In the genomic region with DNA sequence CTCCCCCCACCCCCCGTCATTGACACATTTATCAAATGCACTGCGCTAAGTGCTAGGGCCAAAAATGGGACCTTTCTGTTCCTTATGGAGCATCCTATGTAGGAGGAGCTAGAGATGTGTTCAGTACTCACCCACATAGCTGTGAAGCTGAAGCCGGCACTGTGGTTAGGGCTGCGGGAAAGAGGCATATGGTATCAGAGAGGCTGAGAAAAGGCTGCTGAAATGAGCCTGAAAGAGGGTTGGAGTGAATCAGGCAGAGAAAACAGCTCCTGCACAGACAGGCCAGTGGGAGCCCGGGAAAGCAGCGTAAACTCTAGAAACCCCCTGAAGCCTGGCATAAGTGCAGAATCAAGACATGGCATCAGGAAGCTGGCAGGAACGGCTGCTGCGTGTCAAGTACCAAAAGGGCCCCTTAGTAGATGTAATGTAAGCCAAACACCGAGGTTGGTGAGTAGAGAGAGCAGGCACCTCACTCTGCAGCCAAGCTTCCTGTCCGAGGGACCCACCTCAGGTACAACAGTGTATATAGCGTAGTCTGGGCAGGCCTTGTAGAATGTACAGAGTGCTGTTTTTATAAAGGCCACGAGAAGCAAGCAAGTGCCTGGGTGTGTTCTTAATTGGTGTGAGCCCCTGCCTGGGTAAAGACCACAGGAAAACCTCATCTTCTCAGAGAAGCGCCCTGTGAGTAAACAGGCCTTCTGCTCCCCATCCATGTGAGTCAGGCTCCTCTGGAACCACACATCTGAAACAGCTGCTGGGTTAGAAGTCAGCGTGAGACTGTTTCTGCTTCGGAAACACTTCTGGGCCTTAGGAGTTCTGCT, we compare ENCODE assay signal across 8 mouse cellular contexts. TPM values are rescaled to one million over a fixed set of nuclear protein-coding genes. Genes with fewer than 3 reads are reported as not detected.
A peak's percentile ranks its signal among the peaks of the same experiment; 100 is the strongest.
DNase-seq lines count a peak whose midpoint lies in the region; ATAC-seq and TF ChIP-seq lines count a peak whose summit lies in the region.
"Had no signal": no experiment of that assay in that cellular context is flagged by ENCODE, and none has a peak within 500 bp of the region (broad histone marks: within the 10 kb centered on the region; RNA-seq: fewer than 3 reads in every experiment).

No protein-coding gene starts in this region.

- H3K4me1 ChIP-seq in spleen, adult 2 months (ENCODE audit: control insufficient read depth, insufficient read depth, insufficient read length), result peaks cover 24% of the 10 kb centered on the region; the same call in 1 of the 2 replicates
- peaks cover 4% of the 10 kb centered on the region; the same call in 1 of the 2 replicates for H3K4me1 ChIP-seq in forebrain, embryonic 14.5 days (ENCODE audit: control insufficient read depth, insufficient read depth, low read length)
- peaks cover 19% of the 10 kb centered on the region for H3K4me1 ChIP-seq in limb, embryonic 12.5 days (replicated peaks)
- peaks cover 18% of the 10 kb centered on the region for H3K4me1 ChIP-seq in midbrain, embryonic 10.5 days

- no peaks in the 10 kb centered on the region for H3K27me3 ChIP-seq in spleen, adult 2 months (ENCODE audit: control insufficient read depth, insufficient read depth, low read length)
- H3K27me3 ChIP-seq in forebrain, embryonic 14.5 days (replicated peaks; ENCODE audit: control insufficient read depth, insufficient read depth, low read length), result no peaks in the 10 kb centered on the region
- H3K27me3 ChIP-seq in limb, embryonic 12.5 days, result 0 out of 2 replicates have a peak, but pooled peaks cover 9% of the 10 kb centered on the region
- H3K27me3 ChIP-seq in midbrain, embryonic 10.5 days (ENCODE audit: low read depth, poor library complexity, severe bottlenecking), result no peaks in the 10 kb centered on the region
- H3K27me3 ChIP-seq: neural tube, embryonic 12.5 days had no signal

- ATAC-seq in forebrain, embryonic 14.5 days, result peak; percentile 67; the same call in 1 of the 2 replicates
- no peak for ATAC-seq in limb, embryonic 12.5 days (ENCODE audit: insufficient number of reproducible peaks, insufficient read depth, low FRiP score, low TSS enrichment, low read depth)

- 34% methylated on average over 15 of the region's 15 CpGs for WGBS in spleen, adult 2 months
- 60% methylated on average over 15 of the region's 15 CpGs for WGBS in forebrain, embryonic 14.5 days
- WGBS in limb, embryonic 12.5 days, result 61% methylated on average over 15 of the region's 15 CpGs
- WGBS in midbrain, embryonic 10.5 days, result 80% methylated on average over 15 of the region's 15 CpGs

- no peaks in the 10 kb centered on the region for H3K9me3 ChIP-seq in forebrain, embryonic 14.5 days (replicated peaks; ENCODE audit: control insufficient read depth, low read length)
- no peaks in the 10 kb centered on the region for H3K9me3 ChIP-seq in limb, embryonic 12.5 days
- H3K9me3 ChIP-seq in midbrain, embryonic 10.5 days (replicated peaks), result no peaks in the 10 kb centered on the region
- H3K9me3 ChIP-seq: neural tube, embryonic 12.5 days had no signal

- no peak overlapping the region for H3K4me2 ChIP-seq in forebrain, embryonic 14.5 days (ENCODE audit: low read length)
- no peak overlapping the region for H3K4me2 ChIP-seq in limb, embryonic 12.5 days
- H3K4me2 ChIP-seq: neural tube, embryonic 12.5 days had no signal

- H3K36me3 ChIP-seq in spleen, adult 2 months (ENCODE audit: control insufficient read depth, insufficient read depth, low read length), result peaks cover 2% of the 10 kb centered on the region
- H3K36me3 ChIP-seq in forebrain, embryonic 14.5 days (ENCODE audit: control insufficient read depth, insufficient read depth, low read length), result no peaks in the 10 kb centered on the region
- no peaks in the 10 kb centered on the region for H3K36me3 ChIP-seq in limb, embryonic 12.5 days
- no peaks in the 10 kb centered on the region for H3K36me3 ChIP-seq in midbrain, embryonic 10.5 days
- H3K36me3 ChIP-seq: neural tube, embryonic 12.5 days had no signal

- no peak for TF ChIP-seq POLR2A in spleen, adult 2 months (IDR thresholded peaks at IDR 0.05; ENCODE audit: low read depth, low read length)

- H3K27ac ChIP-seq in spleen, adult 2 months (ENCODE audit: insufficient read depth, low read length), result peak overlapping the region; percentile 82
- H3K27ac ChIP-seq in forebrain, embryonic 14.5 days (ENCODE audit: low read depth, low read length), result peak overlapping the region; percentile 60; the same call in 1 of the 2 replicates
- peak overlapping the region; percentile 59; the same call in 1 of the 2 replicates for H3K27ac ChIP-seq in limb, embryonic 12.5 days
- no peak overlapping the region for H3K27ac ChIP-seq in midbrain, embryonic 10.5 days (replicated peaks)
- H3K27ac ChIP-seq: neural tube, embryonic 12.5 days had no signal

- TF ChIP-seq CTCF in spleen, adult 2 months (IDR thresholded peaks at IDR 0.05; ENCODE audit: extremely low read depth, insufficient read depth, insufficient read length, insufficient replicate concordance), result no peak

- H3K9ac ChIP-seq in forebrain, embryonic 14.5 days (ENCODE audit: low read length), result no peak overlapping the region
- no peak overlapping the region for H3K9ac ChIP-seq in limb, embryonic 12.5 days (replicated peaks)
- H3K9ac ChIP-seq: neural tube, embryonic 12.5 days had no signal

- no peak overlapping the region for H3K4me3 ChIP-seq in spleen, adult 2 months (ENCODE audit: extremely low read depth, insufficient read depth, insufficient read length)
- H3K4me3 ChIP-seq in forebrain, embryonic 14.5 days (ENCODE audit: low read depth, low read length), result no peak overlapping the region
- H3K4me3 ChIP-seq in limb, embryonic 12.5 days (replicated peaks), result no peak overlapping the region
- no peak overlapping the region for H3K4me3 ChIP-seq in midbrain, embryonic 10.5 days
- H3K4me3 ChIP-seq: neural tube, embryonic 12.5 days had no signal

- DNase-seq in spleen, adult 2 months (ENCODE audit: low read depth in 1 of 2, low spot score in 2 of 2), result no peak
- no peak for DNase-seq in spleen, postnatal 4 days (ENCODE audit: low spot score in 2 of 2)
- peak; percentile 48 for DNase-seq in forebrain, embryonic 14.5 days (ENCODE audit: low spot score)
- DNase-seq in thymus, postnatal 4 days, result peak; percentile 52
- DNase-seq in midbrain, embryonic 10.5 days (ENCODE audit: low spot score), result no peak
- DNase-seq in kidney, postnatal 25 days, result no peak

RNA-seq across cellular contexts. Expression of gene Arl6ip5, which starts 10.9 kb away (rescaled TPM):
- polyA plus RNA-seq in spleen, adult 2 months (2012; rRNA removed), result 52.9 and 53.4 TPM in 2 replicates
- polyA plus RNA-seq in forebrain, embryonic 14.5 days (2014; fragmentation: Nextera tagmentation; extraction: Ambion mirVana), result 72.5 and 79.2 TPM in 2 replicates
- polyA plus RNA-seq in limb, embryonic 12.5 days (2016; fragmentation: Nextera tagmentation; extraction: Ambion mirVana), result 45.0 and 47.7 TPM in 2 replicates
- polyA plus RNA-seq in midbrain, embryonic 10.5 days (2016; fragmentation: Nextera tagmentation; extraction: Ambion mirVana), result 40.0 and 48.7 TPM in 2 replicates

RNA-seq across cellular contexts. Expression of gene Uba3, which starts 16.0 kb away (rescaled TPM):
- polyA plus RNA-seq in spleen, adult 2 months (2012; rRNA removed), result 4.0 and 4.1 TPM in 2 replicates
- 96.4 and 119 TPM in 2 replicates for polyA plus RNA-seq in forebrain, embryonic 14.5 days (2014; fragmentation: Nextera tagmentation; extraction: Ambion mirVana)
- polyA plus RNA-seq in limb, embryonic 12.5 days (2016; fragmentation: Nextera tagmentation; extraction: Ambion mirVana), result 96.6 and 99.4 TPM in 2 replicates
- 85.0 and 85.6 TPM in 2 replicates for polyA plus RNA-seq in midbrain, embryonic 10.5 days (2016; fragmentation: Nextera tagmentation; extraction: Ambion mirVana)

RNA-seq across cellular contexts. Expression of gene Lmod3, which starts 31.1 kb away (rescaled TPM):
- not detected in 2 replicates for polyA plus RNA-seq in spleen, adult 2 months (2012; rRNA removed)
- polyA plus RNA-seq in forebrain, embryonic 14.5 days (2014; fragmentation: Nextera tagmentation; extraction: Ambion mirVana), result not detected in 2 replicates
- 4.6 and 5.5 TPM in 2 replicates for polyA plus RNA-seq in limb, embryonic 12.5 days (2016; fragmentation: Nextera tagmentation; extraction: Ambion mirVana)
- polyA plus RNA-seq in midbrain, embryonic 10.5 days (2016; fragmentation: Nextera tagmentation; extraction: Ambion mirVana), result not detected in 2 replicates

RNA-seq across cellular contexts. Expression of gene Tmf1, which starts 42.5 kb away (rescaled TPM):
- polyA plus RNA-seq in spleen, adult 2 months (2012; rRNA removed), result 2.4 and 2.5 TPM in 2 replicates
- 30.9 and 36.3 TPM in 2 replicates for polyA plus RNA-seq in forebrain, embryonic 14.5 days (2014; fragmentation: Nextera tagmentation; extraction: Ambion mirVana)
- polyA plus RNA-seq in limb, embryonic 12.5 days (2016; fragmentation: Nextera tagmentation; extraction: Ambion mirVana), result 32.0 and 38.3 TPM in 2 replicates
- 24.1 and 28.8 TPM in 2 replicates for polyA plus RNA-seq in midbrain, embryonic 10.5 days (2016; fragmentation: Nextera tagmentation; extraction: Ambion mirVana)

Comparison
In these comparisons a context has a peak if more than half of its experiments do, and no peak if none do; other contexts are left out.
1. DNase-seq: peak in forebrain, embryonic 14.5 days (single experiment) and thymus, postnatal 4 days (single experiment); none in spleen, adult 2 months (0 of 2), spleen, postnatal 4 days (0 of 2), midbrain, embryonic 10.5 days (single experiment) and kidney, postnatal 25 days (0 of 2).
2. RNA of gene Uba3, which starts 16.0 kb away (polyA plus RNA-seq): 96.6 to 99.4 TPM in limb, embryonic 12.5 days, 96.4 to 119 TPM in forebrain, embryonic 14.5 days and 85.0 to 85.6 TPM in midbrain, embryonic 10.5 days; 4.0 to 4.1 TPM in spleen, adult 2 months; every median in the first group is over 10 times any median in the second.